Mouse (Mus musculus): ENCODE measurements around the gene Rtn4ip1.
"Not testable (repeated sequence)": the region's sequence is repeated elsewhere in the genome, so short reads cannot be mapped to it uniquely, and the experiment has no call there.

The Rtn4ip1 gene

GRCm38 (mm10) chr10:43901578-43902194 is at the start of gene Rtn4ip1, which contains the start of gene Qrsl1:
Gene Rtn4ip1, plus strand, starts transcription at chr10:43901807.
Gene Qrsl1, minus strand, starts transcription at chr10:43901745.
- peak; percentile 95 for DNase-seq

DNA sequence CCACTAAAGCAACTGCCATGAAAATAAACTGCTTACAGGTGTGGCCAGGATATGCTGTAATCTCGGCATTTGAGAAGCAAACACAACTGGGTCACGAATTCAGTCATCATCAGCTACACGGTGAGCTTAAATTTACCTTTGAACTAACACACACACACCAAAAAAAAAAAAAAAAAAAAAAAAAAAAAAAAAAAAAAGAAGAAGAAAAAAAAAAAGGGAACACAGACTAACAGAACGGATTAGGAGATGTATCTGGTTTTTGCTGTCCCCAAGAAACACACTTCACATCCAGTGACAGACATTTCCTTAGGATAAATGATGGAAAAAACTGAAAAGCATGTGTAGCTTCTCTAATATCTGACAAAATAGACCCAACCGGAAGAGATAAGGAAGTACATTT is 49.7 kb upstream of the Rtn4ip1 start:
- no peak for DNase-seq

DNA sequence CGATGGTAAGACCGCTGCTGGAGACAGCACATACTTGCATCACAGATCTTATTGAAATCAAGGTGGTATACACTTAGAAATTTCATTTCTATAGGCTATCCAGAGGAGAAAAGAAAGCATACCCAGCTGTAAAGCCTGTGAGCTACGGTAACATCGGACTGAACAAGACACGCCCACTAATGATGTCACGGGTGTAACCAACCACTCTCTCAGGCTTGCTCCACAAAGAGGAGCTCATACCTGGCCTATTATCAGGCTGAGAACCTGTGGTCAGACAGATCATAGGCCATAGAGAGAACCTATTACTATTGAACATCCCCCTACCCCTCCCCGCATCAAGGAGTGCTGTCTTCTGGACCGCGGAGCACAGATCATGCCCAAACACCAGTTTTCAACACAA is 45.7 kb upstream of the Rtn4ip1 start:
- DNase-seq = no peak

GRCm38 (mm10) chr10:43856351-43856750 is 45.3 kb upstream of the Rtn4ip1 start:
- DNase-seq = no peak

- peak; percentile 51 for DNase-seq
Observed at GRCm38 (mm10) chr10:43870752-43871151, 30.9 kb upstream of the Rtn4ip1 start.

DNA sequence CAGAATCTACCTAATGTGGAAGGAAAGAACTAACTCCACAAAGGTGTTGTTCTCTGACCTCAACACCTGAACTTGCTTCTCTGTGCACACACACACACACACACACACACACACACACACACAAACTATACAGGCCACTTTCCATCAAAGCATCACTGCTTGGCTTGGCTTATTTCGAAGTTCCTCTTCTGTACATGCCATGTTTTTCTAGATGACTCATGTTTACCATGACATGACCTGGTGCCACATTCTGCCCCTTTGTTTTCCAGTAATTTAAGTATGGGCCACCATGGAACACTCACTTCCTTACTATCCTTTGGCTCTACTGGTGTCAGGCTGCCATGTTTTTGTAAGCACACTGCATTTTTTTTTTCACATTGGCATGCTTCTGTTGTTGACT is 30.1 kb upstream of the Rtn4ip1 start:
- DNase-seq = no peak

DNA sequence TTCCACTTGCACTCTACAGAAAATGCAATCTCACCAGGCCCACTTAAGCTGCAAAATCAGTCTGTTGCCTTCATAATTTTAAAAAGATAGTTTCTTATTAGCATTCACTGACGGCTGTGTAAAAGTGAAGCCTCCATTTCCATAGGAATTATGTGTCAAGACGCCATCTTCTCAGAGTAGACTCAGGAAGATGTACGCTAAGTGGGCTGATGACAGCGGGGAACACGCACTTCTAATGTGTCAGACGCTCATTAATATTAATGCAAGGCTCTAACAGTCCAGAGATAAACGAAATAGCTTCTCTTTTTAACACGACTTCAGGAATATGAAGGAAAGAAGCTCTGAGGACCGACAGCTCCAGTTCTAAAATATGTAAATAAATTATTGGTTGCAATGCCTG is 13.9 kb upstream of the Rtn4ip1 start:
- DNase-seq = no peak

DNA sequence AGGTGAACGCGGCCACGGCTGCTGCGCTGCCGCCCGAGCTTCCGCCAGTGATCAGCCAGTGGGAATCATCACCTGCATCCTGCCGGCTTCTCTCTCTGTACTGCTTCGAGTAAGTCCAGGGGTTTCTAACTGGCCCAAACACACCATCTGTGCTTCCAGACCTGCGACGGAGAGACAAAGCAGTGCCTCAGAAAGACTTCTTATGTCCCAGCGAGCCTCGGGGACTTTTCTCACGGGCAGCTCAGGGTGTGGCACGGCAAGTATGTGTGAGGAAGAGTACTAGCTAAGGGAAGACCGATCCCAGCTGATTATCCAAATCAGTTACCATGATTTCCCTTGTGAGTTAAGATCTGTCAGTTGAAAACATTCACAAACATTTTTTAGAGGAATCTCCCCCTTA is 12.6 kb upstream of the Rtn4ip1 start:
- no peak for DNase-seq

GRCm38 (mm10) chr10:43892971-43893370 is 8.6 kb upstream of the Rtn4ip1 start:
- DNase-seq = no peak

GRCm38 (mm10) chr10:43896065-43896464 is 5.5 kb upstream of the Rtn4ip1 start:
- DNase-seq = no peak

DNA sequence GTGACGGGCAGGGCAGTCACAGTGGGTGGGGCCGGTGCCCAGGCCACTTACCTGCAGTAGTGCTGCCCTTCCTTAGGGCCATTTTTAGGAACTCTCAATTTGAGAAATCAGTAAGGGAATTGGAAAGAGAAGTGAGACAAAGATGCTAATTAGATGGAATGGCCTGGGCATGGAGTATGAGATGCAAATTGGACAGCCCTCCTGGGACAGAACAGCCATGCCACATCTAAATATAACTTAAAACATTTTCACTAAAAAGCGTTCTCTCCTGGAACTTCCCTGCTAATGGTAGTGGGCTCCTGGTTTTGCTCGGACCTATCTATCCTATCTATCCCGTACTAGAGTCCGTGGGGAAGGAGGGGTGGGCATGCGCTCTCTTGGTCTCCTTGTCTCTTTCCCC is 3.3 kb upstream of the Rtn4ip1 start:
- no peak for DNase-seq

GRCm38 (mm10) chr10:43900883-43901570 is 580 bp upstream of the Rtn4ip1 start:
- no peak for DNase-seq

DNA sequence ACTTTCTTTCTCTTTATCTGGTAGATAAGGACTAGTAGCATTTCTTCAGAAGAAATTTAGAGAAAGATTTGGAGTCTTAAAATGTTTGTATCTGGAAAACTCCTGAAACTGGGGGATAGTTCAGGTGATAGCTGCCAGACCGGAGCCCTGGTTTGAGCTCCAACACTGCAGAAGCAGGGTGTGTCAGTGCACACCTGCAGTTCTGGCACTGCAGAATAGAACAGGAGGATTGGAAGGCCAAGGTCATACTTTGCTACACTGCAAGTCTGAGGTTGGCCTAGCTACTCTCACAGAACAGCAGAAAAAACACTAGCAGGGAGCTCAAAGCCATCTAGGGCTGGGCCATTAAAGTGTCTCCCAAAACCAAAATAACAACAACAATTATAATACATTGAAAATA is 3.0 kb downstream of the Rtn4ip1 start:
- no peak for DNase-seq

GRCm38 (mm10) chr10:43910032-43910872 is 8.6 kb downstream of the Rtn4ip1 start:
- no peak for DNase-seq

- DNase-seq = no peak
Observed at GRCm38 (mm10) chr10:43910873-43911142, 9.2 kb downstream of the Rtn4ip1 start.

GRCm38 (mm10) chr10:43912236-43912635 is 10.6 kb downstream of the Rtn4ip1 start:
- no peak for DNase-seq

GRCm38 (mm10) chr10:43916181-43916580 is 14.6 kb downstream of the Rtn4ip1 start:
- no peak for DNase-seq

DNA sequence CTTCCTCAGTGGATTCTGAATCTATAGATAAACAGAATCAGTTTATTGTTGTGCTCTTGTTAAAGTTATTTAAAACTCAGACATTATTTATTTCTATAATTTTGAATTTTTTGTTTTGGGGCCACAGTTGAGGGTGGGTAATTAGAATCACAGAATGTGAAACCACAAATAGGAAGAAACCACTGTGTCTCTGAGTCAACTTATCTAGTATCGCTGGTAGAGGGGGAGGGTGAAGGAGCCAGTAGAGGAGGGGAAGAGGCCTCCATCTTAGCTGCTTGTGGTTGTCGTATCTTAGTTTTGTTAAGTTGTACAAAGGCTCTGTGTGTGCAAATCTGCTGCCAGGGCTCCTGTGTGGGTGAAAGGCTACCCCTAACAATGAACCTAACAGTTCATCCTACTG is 15.1 kb downstream of the Rtn4ip1 start:
- DNase-seq = no peak

- peak; percentile 86 for DNase-seq
Observed at GRCm38 (mm10) chr10:43918696-43919608, 17.3 kb downstream of the Rtn4ip1 start.

GRCm38 (mm10) chr10:43923096-43923495 is 21.5 kb downstream of the Rtn4ip1 start:
- DNase-seq = no peak

GRCm38 (mm10) chr10:43925776-43926175 is 24.2 kb downstream of the Rtn4ip1 start:
- DNase-seq = not testable (repeated sequence)

DNA sequence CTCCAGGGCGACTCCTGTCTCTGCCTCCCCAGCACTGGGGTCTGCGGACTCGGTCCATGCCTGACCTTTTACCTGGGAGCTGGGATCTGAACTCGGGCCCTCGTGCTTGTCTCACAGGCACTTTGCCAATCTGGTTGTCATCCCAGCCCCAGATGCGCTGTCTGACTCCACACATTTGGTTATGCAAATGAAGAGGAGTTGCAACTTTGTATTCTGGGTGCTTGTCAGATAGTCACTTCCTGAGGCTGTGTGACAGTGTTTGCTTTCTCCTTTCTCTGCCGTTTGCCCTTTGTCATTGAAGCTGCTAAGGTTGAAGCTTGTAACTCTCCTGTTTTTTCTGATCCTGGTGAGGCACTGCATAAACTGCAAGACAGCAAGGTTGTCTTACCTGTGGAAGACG is 26.1 kb downstream of the Rtn4ip1 start:
- no peak for DNase-seq

GRCm38 (mm10) chr10:43928596-43928995 is 27.0 kb downstream of the Rtn4ip1 start:
- DNase-seq = no peak

Measured in lung, postnatal 14 days (tissue).